Mouse (Mus musculus): ENCODE data around the gene Sema3e. TPM values are rescaled to one million over a fixed set of nuclear protein-coding genes. Genes with fewer than 3 reads are reported as not detected.

The Sema3e gene
- polyA plus RNA-seq, 1 experiment from 2014 or later = 5.5 TPM

DNA sequence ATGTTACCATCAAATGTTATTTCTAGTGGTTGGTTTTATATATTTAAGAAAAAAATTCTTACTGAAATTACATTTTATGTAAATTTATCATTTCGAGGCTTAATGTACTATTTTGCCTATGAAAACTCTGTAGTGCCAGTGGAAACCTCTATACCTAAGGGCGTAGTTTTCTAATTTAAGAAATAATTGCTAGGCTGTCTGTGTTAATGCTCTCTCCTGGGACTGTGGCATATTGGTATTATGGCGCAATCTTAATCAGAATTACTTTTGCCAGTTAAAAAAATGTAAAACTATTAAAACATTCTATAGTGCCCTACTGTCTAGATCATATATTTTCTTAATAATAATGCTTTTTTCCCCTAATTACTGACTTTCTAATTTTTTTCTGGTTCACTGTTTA is 138.2 kb downstream of the Sema3e start:
- no peak overlapping the region for H3K4me3 ChIP-seq
- no peak overlapping the region for H3K4me2 ChIP-seq (replicated peaks)
- no peak for ATAC-seq (ENCODE audit: low FRiP score, low read depth)
- no peak overlapping the region for H3K27ac ChIP-seq
- no peaks in the 10 kb centered on the region for H3K36me3 ChIP-seq
- no peaks in the 10 kb centered on the region for H3K4me1 ChIP-seq
- H3K9ac ChIP-seq = no peak overlapping the region
- no peaks in the 10 kb centered on the region for H3K27me3 ChIP-seq
- H3K9me3 ChIP-seq = no peaks in the 10 kb centered on the region
- WGBS = 83% methylated on average over 3 of the region's 3 CpGs

- H3K36me3 ChIP-seq = no peaks in the 10 kb centered on the region
- WGBS = 69% methylated on average over 3 of the region's 3 CpGs
Measured at GRCm38 (mm10) chr5:14167776-14168175, 142.7 kb downstream of the Sema3e start.

GRCm38 (mm10) chr5:14173355-14174183 is 148.5 kb downstream of the Sema3e start:
- no peak overlapping the region for H3K4me3 ChIP-seq
- H3K27ac ChIP-seq = no peak overlapping the region
- no peak for ATAC-seq (ENCODE audit: low FRiP score, low read depth)
- 85% methylated on average over 10 of the region's 10 CpGs for WGBS
- H3K36me3 ChIP-seq = no peaks in the 10 kb centered on the region
- no peaks in the 10 kb centered on the region for H3K9me3 ChIP-seq
- no peaks in the 10 kb centered on the region for H3K27me3 ChIP-seq
- no peak overlapping the region for H3K9ac ChIP-seq
- no peak overlapping the region for H3K4me2 ChIP-seq (replicated peaks)
- H3K4me1 ChIP-seq = no peaks in the 10 kb centered on the region

More at GRCm38 (mm10) chr5:14167776-14168175, 142.7 kb downstream of the Sema3e start:
- H3K4me3 ChIP-seq = no peak overlapping the region
- no peak for ATAC-seq (ENCODE audit: low FRiP score, low read depth)
- H3K4me1 ChIP-seq = no peaks in the 10 kb centered on the region
- H3K4me2 ChIP-seq (replicated peaks) = no peak overlapping the region
- H3K27ac ChIP-seq = no peak overlapping the region
- H3K9me3 ChIP-seq = no peaks in the 10 kb centered on the region
- H3K27me3 ChIP-seq = no peaks in the 10 kb centered on the region
- H3K9ac ChIP-seq = no peak overlapping the region

GRCm38 (mm10) chr5:14180571-14180970 is 155.5 kb downstream of the Sema3e start:
- 87% methylated on average over 10 of the region's 10 CpGs for WGBS
- H3K9me3 ChIP-seq = no peaks in the 10 kb centered on the region

GRCm38 (mm10) chr5:14182156-14182555 is 157.1 kb downstream of the Sema3e start:
- no peak overlapping the region for H3K27ac ChIP-seq
- no peaks in the 10 kb centered on the region for H3K4me1 ChIP-seq
- H3K9ac ChIP-seq = no peak overlapping the region
- no peak overlapping the region for H3K4me2 ChIP-seq (replicated peaks)
- H3K36me3 ChIP-seq = no peaks in the 10 kb centered on the region
- no peak for ATAC-seq (ENCODE audit: low FRiP score, low read depth)
- no peaks in the 10 kb centered on the region for H3K27me3 ChIP-seq
- 88% methylated on average over 11 of the region's 11 CpGs for WGBS
- H3K4me3 ChIP-seq = no peak overlapping the region
- no peaks in the 10 kb centered on the region for H3K9me3 ChIP-seq

More at GRCm38 (mm10) chr5:14180571-14180970, 155.5 kb downstream of the Sema3e start:
- no peak overlapping the region for H3K4me3 ChIP-seq
- H3K4me2 ChIP-seq (replicated peaks) = no peak overlapping the region
- no peaks in the 10 kb centered on the region for H3K4me1 ChIP-seq
- no peak overlapping the region for H3K9ac ChIP-seq
- no peaks in the 10 kb centered on the region for H3K36me3 ChIP-seq
- H3K27ac ChIP-seq = no peak overlapping the region
- no peak for ATAC-seq (ENCODE audit: low FRiP score, low read depth)
- H3K27me3 ChIP-seq = no peaks in the 10 kb centered on the region

DNA sequence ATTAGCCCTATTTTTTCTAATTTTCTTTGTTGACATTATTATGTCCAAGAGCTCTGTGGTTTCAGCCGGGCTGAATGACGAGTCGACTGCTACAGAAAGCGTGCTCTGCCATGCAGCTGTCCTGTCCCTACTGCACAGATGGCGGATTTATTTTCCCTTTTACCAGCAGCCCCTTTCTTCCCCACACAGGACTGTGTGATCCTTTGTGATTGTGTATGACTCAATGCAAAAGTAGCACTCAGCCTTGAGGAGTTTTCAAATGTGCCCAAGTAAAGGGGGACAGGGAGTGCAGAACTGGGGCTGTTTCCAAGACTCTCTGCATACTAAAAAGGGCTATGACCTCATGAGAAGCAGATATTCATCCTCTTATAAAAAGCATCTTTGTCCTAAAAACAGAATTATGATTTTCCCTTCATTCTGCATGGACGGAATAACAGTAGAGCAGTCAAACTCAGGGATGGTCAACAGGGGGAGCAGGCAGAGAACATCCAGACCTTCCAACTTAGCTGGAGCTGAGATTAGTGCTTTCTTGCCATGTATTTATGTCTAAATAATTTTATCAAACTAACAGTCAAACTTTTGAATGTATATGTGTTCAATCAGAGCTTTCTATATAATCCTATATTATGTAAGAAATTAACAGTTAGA is 170.2 kb downstream of the Sema3e start:
- Histone ChIP-seq H3K27me3 (no peaks in the 10 kb centered on the region), H3K27ac (no peak overlapping the region), H3K36me3 (no peaks in the 10 kb centered on the region), H3K9me3 (no peaks in the 10 kb centered on the region), H3K4me2 (replicated peaks) (no peak overlapping the region), H3K4me3 (no peak overlapping the region), H3K9ac (no peak overlapping the region), H3K4me1 (no peaks in the 10 kb centered on the region)
- ATAC-seq (ENCODE audit: low FRiP score, low read depth) = peak; percentile 69; the same call in 1 of the 2 replicates
- WGBS = 70% methylated on average over 6 of the region's 6 CpGs

- 50% methylated on average over 3 of the region's 3 CpGs for WGBS
- no peak for ATAC-seq (ENCODE audit: low FRiP score, low read depth)
- Histone ChIP-seq H3K9me3 (no peaks in the 10 kb centered on the region), H3K27me3 (no peaks in the 10 kb centered on the region), H3K36me3 (no peaks in the 10 kb centered on the region), H3K27ac (no peak overlapping the region), H3K4me3 (no peak overlapping the region), H3K9ac (no peak overlapping the region), H3K4me2 (replicated peaks) (no peak overlapping the region), H3K4me1 (no peaks in the 10 kb centered on the region)
Measured at GRCm38 (mm10) chr5:14198344-14199040, 173.4 kb downstream of the Sema3e start.

- H3K4me1 ChIP-seq = no peaks in the 10 kb centered on the region
- H3K9me3 ChIP-seq = no peaks in the 10 kb centered on the region
- H3K4me2 ChIP-seq (replicated peaks) = no peak overlapping the region
- H3K36me3 ChIP-seq = no peaks in the 10 kb centered on the region
- H3K27me3 ChIP-seq = no peaks in the 10 kb centered on the region
- WGBS = 64% methylated on average over 2 of the region's 2 CpGs
- no peak overlapping the region for H3K9ac ChIP-seq
- H3K27ac ChIP-seq = no peak overlapping the region
- ATAC-seq (ENCODE audit: low FRiP score, low read depth) = no peak
- no peak overlapping the region for H3K4me3 ChIP-seq
Measured at GRCm38 (mm10) chr5:14206794-14207193, 181.7 kb downstream of the Sema3e start.

- Histone ChIP-seq H3K4me2 (replicated peaks) (no peak overlapping the region), H3K4me1 (no peaks in the 10 kb centered on the region), H3K27ac (no peak overlapping the region), H3K9ac (no peak overlapping the region), H3K27me3 (no peaks in the 10 kb centered on the region), H3K4me3 (no peak overlapping the region), H3K36me3 (no peaks in the 10 kb centered on the region), H3K9me3 (no peaks in the 10 kb centered on the region)
- no peak for ATAC-seq (ENCODE audit: low FRiP score, low read depth)
- WGBS = 68% methylated on average over 3 of the region's 3 CpGs
Measured at GRCm38 (mm10) chr5:14209962-14210361, 184.9 kb downstream of the Sema3e start.

DNA sequence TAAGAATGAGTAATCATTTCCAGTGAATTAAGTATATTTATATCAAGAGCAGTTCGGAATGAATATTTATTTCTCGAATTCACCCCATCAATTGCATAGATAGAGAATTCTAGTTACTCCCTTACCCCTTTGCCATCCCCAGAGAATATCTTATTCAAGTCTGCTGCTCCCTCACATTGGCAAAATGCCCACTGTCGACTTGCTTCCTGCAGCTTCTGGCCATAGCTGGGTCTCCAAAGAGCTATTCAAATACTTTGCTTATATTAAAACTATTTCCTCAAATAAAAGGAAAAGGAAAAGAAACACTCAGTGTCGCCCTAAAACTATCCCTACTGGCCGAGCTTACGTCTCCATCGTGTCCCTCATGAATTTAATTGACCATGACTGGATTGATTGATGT is 191.1 kb downstream of the Sema3e start:
- no peak overlapping the region for H3K4me3 ChIP-seq
- H3K9ac ChIP-seq = no peak overlapping the region
- no peak for ATAC-seq (ENCODE audit: low FRiP score, low read depth)
- no peaks in the 10 kb centered on the region for H3K36me3 ChIP-seq
- no peaks in the 10 kb centered on the region for H3K27me3 ChIP-seq
- no peaks in the 10 kb centered on the region for H3K9me3 ChIP-seq
- no peak overlapping the region for H3K4me2 ChIP-seq (replicated peaks)
- 62% methylated on average over 7 of the region's 7 CpGs for WGBS
- H3K27ac ChIP-seq = no peak overlapping the region
- H3K4me1 ChIP-seq = 0 out of 2 replicates have a peak, but pooled peaks cover 3% of the 10 kb centered on the region

DNA sequence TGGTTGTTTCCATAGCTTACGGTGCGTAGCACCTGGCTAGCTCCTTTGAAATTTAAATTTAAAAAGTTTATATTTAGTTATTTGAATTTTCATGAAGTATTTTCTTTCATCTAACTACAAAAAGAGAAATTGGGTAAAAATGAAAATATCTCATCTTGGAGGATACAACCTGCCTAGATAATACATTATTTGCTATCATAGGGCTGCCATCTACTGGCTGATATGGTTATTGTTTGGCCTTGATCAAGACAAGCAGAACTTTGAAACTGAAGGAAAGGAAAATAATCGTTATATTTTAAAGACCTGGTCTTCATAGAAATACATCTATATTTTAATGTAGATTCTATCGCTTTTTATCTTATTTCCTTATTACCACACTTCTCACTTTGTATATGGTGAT is 193.6 kb downstream of the Sema3e start:
- H3K9me3 ChIP-seq = no peaks in the 10 kb centered on the region
- ATAC-seq (ENCODE audit: low FRiP score, low read depth) = no peak
- H3K4me1 ChIP-seq = 0 out of 2 replicates have a peak, but pooled peaks cover 3% of the 10 kb centered on the region
- H3K27me3 ChIP-seq = no peaks in the 10 kb centered on the region
- H3K36me3 ChIP-seq = no peaks in the 10 kb centered on the region
- no peak overlapping the region for H3K9ac ChIP-seq
- H3K4me2 ChIP-seq (replicated peaks) = no peak overlapping the region
- H3K4me3 ChIP-seq = no peak overlapping the region
- H3K27ac ChIP-seq = no peak overlapping the region
- WGBS = 69% methylated on average over 4 of the region's 4 CpGs

DNA sequence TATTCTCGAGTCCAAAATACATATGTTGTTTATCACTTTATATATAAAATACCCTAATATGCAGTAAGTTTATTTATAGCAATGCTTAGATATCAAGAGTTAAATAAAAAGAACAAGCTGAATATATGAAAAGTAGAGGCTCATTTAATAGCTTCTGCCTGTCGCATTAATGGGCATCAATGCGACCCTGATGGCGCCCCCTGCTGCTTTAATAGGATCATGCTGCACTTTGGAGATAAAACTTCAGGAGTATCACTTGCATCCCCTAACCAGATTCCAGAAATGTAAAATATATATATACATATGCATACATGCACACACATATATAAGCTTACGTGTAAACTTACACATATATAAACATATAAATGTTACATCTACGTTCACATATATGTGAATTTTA is 199.4 kb downstream of the Sema3e start:
- WGBS = 87% methylated on average over 6 of the region's 6 CpGs
- no peak overlapping the region for H3K27ac ChIP-seq
- H3K4me1 ChIP-seq = no peaks in the 10 kb centered on the region
- no peak overlapping the region for H3K9ac ChIP-seq
- no peaks in the 10 kb centered on the region for H3K9me3 ChIP-seq
- no peak for ATAC-seq (ENCODE audit: low FRiP score, low read depth)
- no peak overlapping the region for H3K4me2 ChIP-seq (replicated peaks)
- no peak overlapping the region for H3K4me3 ChIP-seq
- no peaks in the 10 kb centered on the region for H3K36me3 ChIP-seq
- no peaks in the 10 kb centered on the region for H3K27me3 ChIP-seq

All from limb, embryonic 13.5 days (tissue).